Mouse (Mus musculus): ENCODE measurements around the gene Tnfrsf18.

DNA sequence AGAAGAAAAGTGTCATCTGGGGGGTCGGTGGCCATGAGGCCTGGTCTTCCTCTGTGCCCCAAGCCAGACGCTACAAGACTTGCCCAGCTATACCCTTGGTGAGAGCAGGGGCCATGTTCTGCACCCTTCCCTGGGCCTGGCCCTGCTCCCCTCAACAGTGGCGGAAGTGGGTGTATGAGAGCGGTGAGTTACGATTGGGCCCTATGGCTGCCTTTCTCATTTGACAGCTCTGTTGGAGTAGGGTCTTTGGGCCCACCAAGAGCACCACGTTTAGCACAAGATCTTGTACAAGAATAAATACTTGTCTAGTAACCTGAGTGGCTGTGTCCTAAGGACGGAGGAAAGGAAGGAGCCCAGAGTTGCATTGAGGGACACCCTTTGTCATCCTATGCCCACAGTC lies 2.6 kb downstream of the Tnfrsf18 start:
- TF ChIP-seq CTCF (IDR thresholded peaks at IDR 0.05; ENCODE audit: low read depth) (no peak), EP300 (optimal IDR thresholded peaks at IDR 0.05) (no peak)

All from stomach, postnatal 0 days (tissue).